Mouse (Mus musculus): ENCODE data around the gene Map2k4.
A peak's percentile ranks its signal among the peaks of the same experiment; 100 is the strongest.

Gene Map2k4

GRCm38 (mm10) chr11:65788154-65788553 is at the start of gene Map2k4:
Gene Map2k4 (minus strand): TSS chr11:65788297.
- peak; percentile 92 for DNase-seq (ENCODE audit: low read depth, low spot score)

DNA sequence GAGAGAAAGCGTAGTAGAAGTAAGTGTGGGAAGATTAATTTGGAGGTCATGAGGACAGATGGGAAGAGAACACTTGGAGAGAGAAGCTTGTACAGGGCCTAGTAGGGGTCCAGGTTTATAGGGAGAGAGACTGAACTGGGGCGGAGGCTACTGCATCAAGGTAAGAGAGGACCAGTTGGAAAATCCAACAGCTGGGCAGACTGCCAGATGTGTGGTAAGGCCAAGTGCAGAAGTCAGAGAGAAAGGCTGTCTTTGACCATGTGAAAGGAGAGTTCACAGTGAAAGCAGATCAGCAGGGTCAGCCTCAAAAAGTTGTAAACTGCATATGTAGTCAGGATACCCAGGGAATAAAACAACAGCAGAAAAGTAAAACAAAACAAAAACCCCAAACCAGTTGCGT is 36.5 kb upstream of the Map2k4 start:
- no peak for DNase-seq (ENCODE audit: low read depth, low spot score)

GRCm38 (mm10) chr11:65820877-65821276 is 32.8 kb upstream of the Map2k4 start:
- peak; percentile 63 for DNase-seq (ENCODE audit: low read depth, low spot score)

- DNase-seq (ENCODE audit: low read depth, low spot score): no peak
Observed at GRCm38 (mm10) chr11:65820280-65820679, 32.2 kb upstream of the Map2k4 start.

GRCm38 (mm10) chr11:65818193-65818592 is 30.1 kb upstream of the Map2k4 start:
- no peak for DNase-seq (ENCODE audit: low read depth, low spot score)

GRCm38 (mm10) chr11:65816237-65816636 is 28.1 kb upstream of the Map2k4 start:
- no peak for DNase-seq (ENCODE audit: low read depth, low spot score)

GRCm38 (mm10) chr11:65814381-65814780 is 26.3 kb upstream of the Map2k4 start:
- DNase-seq (ENCODE audit: low read depth, low spot score): no peak

GRCm38 (mm10) chr11:65812088-65812487 is 24.0 kb upstream of the Map2k4 start:
- no peak for DNase-seq (ENCODE audit: low read depth, low spot score)

GRCm38 (mm10) chr11:65807601-65808000 is 19.5 kb upstream of the Map2k4 start:
- no peak for DNase-seq (ENCODE audit: low read depth, low spot score)

DNA sequence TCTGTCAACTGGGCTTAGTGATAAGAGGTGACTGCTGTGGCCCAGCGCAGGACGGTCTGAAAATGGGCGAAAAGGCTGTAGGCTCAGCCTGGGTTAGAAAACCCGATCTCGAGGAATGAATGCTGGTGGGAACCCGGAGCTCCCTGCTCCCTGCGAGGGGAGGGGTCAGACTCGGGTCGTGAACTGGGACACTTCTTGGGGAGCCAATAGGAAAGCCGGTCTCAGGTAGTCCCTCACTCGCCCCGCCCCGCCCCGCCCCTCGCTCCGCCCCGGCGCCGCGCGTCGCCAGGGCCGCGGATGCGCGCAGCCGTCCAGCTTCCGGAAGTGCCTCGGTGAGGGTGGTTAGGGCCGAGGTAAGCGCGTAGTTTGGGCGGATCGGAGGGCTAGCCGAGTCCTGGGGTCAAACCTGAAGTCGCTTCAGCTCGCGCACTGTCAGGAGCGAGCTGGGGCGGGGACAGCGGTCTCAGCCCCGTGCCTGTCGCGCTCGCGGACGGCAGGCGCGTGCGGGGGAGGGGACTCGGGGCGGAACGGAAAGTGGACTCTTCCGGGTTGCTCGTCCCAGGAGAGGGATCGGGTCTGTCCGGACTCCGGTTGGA is 18.9 kb upstream of the Map2k4 start, which contains the start of gene Zkscan6:
Zkscan6 (plus strand) TSS at position 267 of the 596 bp plus-strand sequence.
- peak; percentile 76 for DNase-seq (ENCODE audit: low read depth, low spot score)

GRCm38 (mm10) chr11:65806321-65806904 is 18.3 kb upstream of the Map2k4 start:
- DNase-seq (ENCODE audit: low read depth, low spot score): no peak

GRCm38 (mm10) chr11:65801899-65802298 is 13.8 kb upstream of the Map2k4 start:
- no peak for DNase-seq (ENCODE audit: low read depth, low spot score)

DNA sequence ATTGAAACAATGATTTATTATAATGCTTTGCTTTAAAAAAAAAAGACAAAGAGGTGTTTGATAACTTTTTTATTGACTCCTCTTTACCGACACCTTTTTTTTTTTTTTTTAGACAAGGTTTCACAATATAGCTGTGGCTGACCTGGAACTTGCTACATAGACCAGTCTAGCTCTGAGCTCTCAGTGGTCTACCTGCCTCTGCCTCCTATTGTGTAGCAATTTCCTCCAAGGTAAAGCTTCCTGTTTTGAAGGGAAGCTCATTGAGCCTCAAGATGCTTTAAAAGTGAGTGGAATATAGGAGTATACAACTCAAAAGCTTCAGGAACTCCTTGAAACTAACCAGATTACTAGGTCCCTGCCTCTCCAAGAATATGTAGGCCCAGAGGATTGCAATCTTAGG is 7.8 kb upstream of the Map2k4 start:
- no peak for DNase-seq (ENCODE audit: low read depth, low spot score)

DNA sequence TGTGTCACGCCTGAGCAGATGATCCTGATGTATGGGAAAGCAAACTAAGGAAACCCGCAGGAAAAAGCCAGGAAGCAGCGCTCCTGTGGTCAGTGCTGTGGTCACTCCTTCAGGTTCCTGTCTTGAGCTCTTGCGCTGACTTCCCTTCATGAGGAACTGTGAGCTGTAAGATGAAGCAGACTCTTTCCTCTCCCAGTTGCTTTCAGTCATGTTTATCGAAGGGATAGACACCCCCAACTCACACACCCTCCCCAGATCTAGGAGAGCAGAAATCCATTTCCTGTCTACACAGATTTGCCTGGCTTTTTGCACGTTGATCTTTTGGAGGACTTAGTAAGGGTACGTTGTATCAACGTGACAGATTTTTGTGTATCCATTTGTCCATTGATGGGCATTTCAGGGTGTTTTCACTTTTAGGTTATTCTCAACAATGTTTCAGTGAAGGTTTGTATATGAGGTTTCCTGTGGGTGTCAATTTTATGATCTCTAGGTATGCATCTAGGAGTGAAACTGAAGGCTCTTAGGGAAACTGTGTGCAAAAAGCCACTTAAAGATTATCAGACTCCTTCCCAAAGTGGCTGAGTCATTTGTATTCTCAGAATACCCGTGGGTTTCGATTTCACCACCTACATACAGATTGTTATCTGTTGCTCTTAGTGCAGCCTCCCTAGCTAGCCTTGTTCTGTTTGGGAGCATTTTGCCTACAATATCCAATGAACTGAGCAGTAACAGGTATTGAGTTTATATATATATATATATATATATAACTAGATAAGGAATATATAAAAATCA is 6.5 kb upstream of the Map2k4 start:
- DNase-seq (ENCODE audit: low read depth, low spot score): no peak

DNA sequence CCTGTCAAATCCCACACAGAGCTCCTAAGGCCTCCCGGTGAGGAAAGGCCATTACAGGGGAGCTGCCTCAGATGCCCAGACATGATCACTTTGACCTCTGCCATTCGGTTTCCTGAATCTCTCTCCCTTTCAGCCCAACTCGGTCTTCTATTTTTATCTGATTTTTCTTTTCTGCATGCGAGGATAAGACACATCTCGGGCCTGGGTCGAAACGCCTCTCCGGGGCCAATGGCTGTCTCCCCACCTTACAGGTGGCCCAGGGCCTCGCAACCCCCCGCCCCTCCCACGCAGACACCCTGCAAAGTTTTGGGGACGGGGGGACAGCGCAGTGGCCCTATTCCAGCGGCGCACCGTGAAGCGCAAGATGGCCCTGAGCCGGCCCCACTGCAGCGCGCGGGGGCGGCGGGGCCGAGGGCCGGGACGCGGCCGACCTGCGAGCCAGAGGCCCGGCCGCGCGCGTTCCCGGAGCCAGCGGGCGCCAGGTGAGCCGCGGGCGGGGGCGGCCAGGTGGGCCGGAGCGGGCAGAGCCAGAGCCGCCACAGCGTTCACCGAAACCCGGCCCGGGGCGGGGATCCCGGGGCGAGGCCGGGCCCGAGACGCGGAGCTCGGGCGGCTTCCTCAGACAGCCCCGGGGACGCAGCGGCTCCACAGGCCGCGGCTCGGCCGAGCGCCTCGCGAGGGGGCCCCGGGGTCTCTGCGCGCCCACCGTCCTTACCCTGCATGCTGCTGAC is 511 bp downstream of the Map2k4 start:
- peak; percentile 11 for DNase-seq (ENCODE audit: low read depth, low spot score)

- no peak for DNase-seq (ENCODE audit: low read depth, low spot score)
Observed at GRCm38 (mm10) chr11:65786160-65786559, 1.9 kb downstream of the Map2k4 start.

DNA sequence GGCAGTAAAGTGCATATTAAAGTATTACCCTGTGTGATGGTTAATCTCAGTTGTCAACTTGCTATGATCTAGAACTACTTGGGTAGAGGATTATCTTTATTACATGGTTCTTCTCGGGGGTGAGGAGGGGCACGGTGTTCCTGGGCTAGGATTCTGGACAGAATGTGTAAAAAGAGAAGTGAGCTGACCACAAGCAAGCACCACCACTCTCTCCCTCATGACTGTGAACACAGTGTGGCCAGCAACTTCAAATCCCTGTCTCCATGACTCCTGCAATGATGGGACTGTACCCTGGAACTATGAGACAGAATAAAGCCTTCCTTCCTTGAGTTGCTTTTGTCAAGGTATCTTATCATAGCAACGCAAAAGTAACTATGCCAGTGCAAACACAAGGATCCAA is 6.5 kb downstream of the Map2k4 start:
- no peak for DNase-seq (ENCODE audit: low read depth, low spot score)

DNA sequence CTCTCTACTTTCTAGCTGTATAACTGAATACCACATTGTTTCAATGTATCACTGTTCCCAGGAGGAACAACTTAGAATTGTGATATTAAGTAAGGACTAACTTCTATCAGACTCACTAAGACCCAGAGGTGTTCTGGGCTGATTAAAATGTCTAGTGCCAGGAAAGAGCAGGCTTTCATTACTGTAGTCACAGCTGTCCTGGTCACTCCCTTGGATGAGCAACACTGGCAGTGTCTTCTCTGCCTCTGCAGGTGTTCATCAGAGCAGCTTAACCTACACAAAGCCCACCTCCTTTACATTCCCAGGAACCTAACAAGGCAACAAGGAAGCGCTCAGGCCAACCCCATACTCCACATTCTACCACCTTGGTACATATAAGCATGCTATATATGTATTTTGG is 8.5 kb downstream of the Map2k4 start:
- no peak for DNase-seq (ENCODE audit: low read depth, low spot score)

DNA sequence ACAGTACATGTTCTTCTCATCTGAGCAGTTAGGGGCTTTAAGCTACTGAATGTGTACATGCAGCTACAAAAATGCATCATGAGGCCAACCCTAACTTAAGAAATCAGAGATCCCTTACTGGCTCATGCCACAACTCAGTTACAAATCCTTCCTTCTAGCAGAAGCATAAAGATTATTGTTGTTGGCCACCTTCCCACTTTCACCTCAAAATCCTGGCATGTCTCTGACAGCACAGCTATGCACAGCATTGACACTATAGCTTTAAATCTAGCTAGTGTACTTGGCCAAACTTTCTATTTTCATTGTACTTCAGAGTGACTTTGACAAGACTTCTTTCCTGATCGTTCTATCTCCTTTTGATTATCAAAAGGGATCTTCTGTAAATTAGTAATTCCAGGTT is 9.0 kb downstream of the Map2k4 start:
- no peak for DNase-seq (ENCODE audit: low read depth, low spot score)

- DNase-seq (ENCODE audit: low read depth, low spot score): no peak
Observed at GRCm38 (mm10) chr11:65777810-65778209, 10.3 kb downstream of the Map2k4 start.

- DNase-seq (ENCODE audit: low read depth, low spot score): no peak
Observed at GRCm38 (mm10) chr11:65776906-65777611, 11.0 kb downstream of the Map2k4 start.
